Mouse (Mus musculus) liver, embryonic 14.5 days (tissue): ENCODE data around the gene Lcn2. TPM values are rescaled to one million over a fixed set of nuclear protein-coding genes. Genes with fewer than 3 reads are reported as not detected.
A peak's percentile ranks its signal among the peaks of the same experiment; 100 is the strongest.

Experiments
- ATAC-seq: fragments of 200-750 bp; cut with Nextera tagmentation; 2 replicates; pipeline ENCODE4 v1.8.0; 2017; ENCODE audit warnings: moderate number of reproducible peaks, mild to moderate bottlenecking, moderate library complexity; ENCODE audit not compliant: insufficient read depth
- DNase-seq, 3 experiments: peaks; one replicate each; pipeline ENCODE4 v3.0.0-alpha.2; 2012 to 2013; ENCODE audit warnings: low read depth in 3 of 3, low spot score in 3 of 3
- H3K27ac ChIP-seq: fragments of 300-500 bp; sonication (generic); 2 replicates; pipeline ENCODE4 v1.5.1; 2014; ENCODE audit warnings: moderate library complexity, mild to moderate bottlenecking, control low read depth, inconsistent platforms
- H3K27me3 ChIP-seq: fragments of 300-500 bp; sonication (generic); 2 replicates; pipeline ENCODE4 v1.6.1; 2014; ENCODE audit warnings: mild to moderate bottlenecking, low read length, moderate library complexity; ENCODE audit not compliant: control insufficient read depth, insufficient read depth
- H3K36me3 ChIP-seq: fragments of 300-500 bp; sonication (generic); replicated peaks from 2 replicates; pipeline ENCODE4 v1.6.1; 2014; ENCODE audit warnings: low read depth; ENCODE audit not compliant: control insufficient read depth, insufficient read depth
- H3K4me1 ChIP-seq, 2 experiments: fragments of 200-500 bp in 1 of 2; fragments of 300-500 bp in 1 of 2; sonication (generic) in 1 of 2; replicated peaks; 2 replicates each; pipeline ENCODE4 v1.6.1; 2012 to 2014; ENCODE audit warnings: antibody characterized with exemption in 1 of 2, inconsistent platforms in 1 of 2, low read length in 1 of 2; ENCODE audit not compliant: control insufficient read depth in 2 of 2, insufficient read depth in 2 of 2
- H3K4me2 ChIP-seq: fragments of 300-500 bp; sonication (generic); 2 replicates; pipeline ENCODE4 v1.6.1; 2014; ENCODE audit warnings: low read depth, mild to moderate bottlenecking, control low read depth, moderate library complexity
- H3K4me3 ChIP-seq, 2 experiments: fragments of 200-500 bp in 1 of 2; fragments of 300-500 bp in 1 of 2; sonication (generic) in 1 of 2; 2 replicates each; pipeline ENCODE4 v1.5.1; 2012 to 2014; ENCODE audit warnings: low read depth in 2 of 2, low read length in 2 of 2, mild to moderate bottlenecking in 2 of 2, control low read depth in 1 of 2, inconsistent platforms in 1 of 2, moderate library complexity in 1 of 2; ENCODE audit not compliant: insufficient read depth in 1 of 2
- H3K9ac ChIP-seq: fragments of 300-500 bp; sonication (generic); replicated peaks from 2 replicates; pipeline ENCODE4 v1.6.1; 2014; ENCODE audit warnings: mild to moderate bottlenecking, control low read depth, moderate library complexity
- H3K9me3 ChIP-seq: fragments of 300-500 bp; sonication (generic); 2 replicates; pipeline ENCODE4 v1.6.1; 2016; ENCODE audit warnings: low read length, mixed read lengths; ENCODE audit not compliant: control insufficient read depth
- CTCF ChIP-seq: IDR thresholded peaks from 2 replicates; pipeline ENCODE4 v1.5.1; 2016; ENCODE audit warnings: antibody characterized with exemption, low read depth, control low read depth
- EP300 ChIP-seq: IDR thresholded peaks from 2 replicates; pipeline ENCODE4 v1.6.1; 2016; ENCODE audit warnings: antibody characterized with exemption, low read depth
- WGBS: fragments of 180-500 bp; shearing (Covaris S2); extraction: QIAGEN DNeasy Blood & Tissue Kit; methylation state at CpG from one replicate; pipeline ENCODE4 v1.1.7; 2014; ENCODE audit not compliant: insufficient replicate concordance; 5-methylcytosine and 5-hydroxymethylcytosine counted together
- polyA plus RNA-seq, 2 experiments: library from polyadenylated mRNA; depleted of rRNA in 1 of 2; stranded (reverse) in 1 of 2; unstranded in 1 of 2; fragments of >200 nt; fragmentation: Nextera tagmentation in 1 of 2; extraction: Ambion mirVana in 1 of 2; gene quantifications; 2 replicates each; pipeline versions ENCODE4 v1.2.1 to v1.2.3; 2012 to 2014

The Lcn2 gene
- polyA plus RNA-seq (2012; rRNA removed) (29.8 and 30.2 TPM in 2 replicates), polyA plus RNA-seq (2014; fragmentation: Nextera tagmentation; extraction: Ambion mirVana) (41.1 and 65.1 TPM in 2 replicates)

DNA sequence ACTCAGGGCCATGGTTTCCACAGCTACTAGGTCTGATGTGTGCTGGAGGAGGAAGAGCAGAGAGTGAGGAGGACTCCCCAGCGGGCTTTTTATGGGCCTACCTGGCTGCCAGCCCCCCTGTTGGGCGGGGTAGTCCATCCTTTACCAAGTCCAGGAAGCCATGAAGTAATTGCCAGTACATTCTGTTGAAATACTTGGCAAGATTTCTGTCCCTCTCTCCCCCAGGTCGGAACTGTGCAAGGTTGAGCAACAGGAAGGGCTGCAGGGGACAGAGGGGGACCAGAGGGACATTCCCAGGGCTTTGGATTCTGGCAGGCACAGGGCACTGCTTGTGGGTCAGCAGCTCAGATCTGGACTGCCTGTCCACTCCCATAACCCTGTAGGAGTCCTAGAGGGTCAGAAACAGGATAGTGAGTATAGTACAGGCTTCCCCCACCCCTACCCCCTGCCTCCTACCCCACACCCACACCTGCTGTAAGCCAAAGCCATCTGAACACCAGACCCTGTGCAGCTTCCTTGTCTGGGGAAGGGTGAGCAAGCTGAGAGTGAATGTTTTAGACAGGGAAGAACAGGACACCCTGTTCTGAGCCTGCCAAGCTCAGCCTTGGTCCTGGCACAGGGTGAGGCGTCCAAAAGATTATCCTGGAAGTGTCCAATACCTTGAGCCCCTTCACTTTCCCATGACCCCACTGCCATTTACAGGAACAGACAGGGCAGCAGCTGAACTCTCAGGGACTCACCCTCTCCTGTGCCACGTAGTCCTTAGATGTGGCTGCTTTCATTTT lies at the start of gene Lcn2:
Lcn2 (minus strand) TSS at position 547 of the 785 bp plus-strand sequence.
- H3K27ac ChIP-seq = no peak within 1 kb of the TSS
- H3K27me3 ChIP-seq = no peaks in the 10 kb centered on the region
- WGBS = 29% methylated on average over 5 of the region's 5 CpGs
- no peak within 1 kb of the TSS for H3K4me2 ChIP-seq
- H3K9me3 ChIP-seq = no peaks in the 10 kb centered on the region
- ATAC-seq = no peak
- TF ChIP-seq EP300 (no peak), CTCF (no peak)
- DNase-seq = no peak
- no peak within 1 kb of the TSS for H3K4me3 ChIP-seq
- H3K36me3 ChIP-seq = no peaks in the 10 kb centered on the region
- no peaks in the 10 kb centered on the region; a peak in 1 of 4 replicates for H3K4me1 ChIP-seq
- H3K9ac ChIP-seq = no peak within 1 kb of the TSS

DNA sequence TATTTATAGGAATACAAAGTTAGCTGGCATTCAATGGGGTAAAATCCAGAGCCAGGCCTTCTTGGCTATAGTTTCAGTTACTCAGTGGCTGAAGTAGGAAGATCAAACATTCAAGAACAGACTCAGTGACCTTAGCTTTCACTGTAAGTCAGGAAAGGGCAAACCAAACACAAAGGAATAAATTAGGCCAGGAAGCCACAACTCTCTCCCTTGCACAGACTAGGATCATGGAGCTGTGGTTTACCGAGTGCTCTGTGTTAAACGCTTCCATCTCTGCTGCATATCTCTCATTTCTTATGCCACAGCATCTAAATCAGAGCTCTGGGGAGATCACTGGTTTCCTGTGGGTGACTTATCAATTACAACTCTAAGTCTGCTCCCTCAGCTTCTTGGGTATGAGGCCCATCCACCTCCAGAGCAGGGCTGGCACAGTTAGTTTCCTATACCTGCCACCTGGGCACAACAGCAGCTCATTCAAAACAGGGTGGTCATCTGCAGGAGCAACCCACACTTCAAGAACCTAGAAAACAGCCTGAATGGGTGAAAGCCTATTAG lies 49.6 kb upstream of the Lcn2 start:
- WGBS = 12% methylated on average over 2 of the region's 2 CpGs

DNA sequence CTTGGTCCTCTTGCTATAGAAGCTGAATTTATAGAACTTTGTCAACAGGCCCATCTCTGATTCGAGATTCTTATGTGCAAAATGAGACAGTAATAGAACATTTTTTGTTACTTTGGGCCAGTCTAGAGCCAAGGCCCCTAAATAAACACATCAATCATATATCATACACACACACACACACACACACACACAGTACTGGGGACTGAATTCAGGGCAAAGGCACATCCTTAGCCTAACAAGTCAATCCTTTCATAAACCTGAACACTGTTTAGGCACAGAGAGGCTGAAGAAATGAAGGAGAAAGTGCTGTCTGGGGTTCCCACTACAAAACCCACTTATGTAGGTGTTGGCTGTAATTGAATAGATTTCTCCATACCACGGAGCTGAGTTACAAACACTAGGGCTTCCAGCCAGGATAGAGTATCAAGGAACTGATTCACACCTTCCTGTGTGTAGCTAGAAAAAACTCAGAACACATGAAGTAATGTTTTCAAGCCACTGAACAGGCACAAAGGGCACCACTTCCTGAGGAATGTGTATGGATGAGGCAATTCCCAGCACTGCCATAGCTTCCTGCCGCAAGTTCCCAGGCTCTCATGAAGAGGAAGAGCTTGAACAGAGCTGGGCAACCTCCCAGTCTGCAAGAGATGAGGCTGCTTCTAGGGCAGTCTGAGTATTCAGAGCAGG lies 48.8 kb upstream of the Lcn2 start:
- DNase-seq (no peak), ATAC-seq (0 out of 2 replicates have a peak, but pooled peaks have one; percentile 31)
- no peak overlapping the region for H3K4me3 ChIP-seq
- WGBS = 44% methylated on average over 3 of the region's 3 CpGs
- no peaks in the 10 kb centered on the region for H3K27me3 ChIP-seq
- no peaks in the 10 kb centered on the region for H3K36me3 ChIP-seq
- TF ChIP-seq CTCF (no peak), EP300 (no peak)
- H3K9me3 ChIP-seq = no peaks in the 10 kb centered on the region
- no peak overlapping the region for H3K27ac ChIP-seq
- H3K4me2 ChIP-seq = no peak overlapping the region
- H3K9ac ChIP-seq = no peak overlapping the region
- H3K4me1 ChIP-seq = peaks cover 0 to 19% of the 10 kb centered on the region in 2 experiments; a peak in 3 of 4 replicates

More for the DNA sequence above, 49.6 kb upstream of the Lcn2 start:
- TF ChIP-seq CTCF = no peak
- TF ChIP-seq EP300 = no peak
- H3K4me3 ChIP-seq = no peak overlapping the region
- DNase-seq (no peak), ATAC-seq (no peak)
- no peak overlapping the region for H3K27ac ChIP-seq
- no peaks in the 10 kb centered on the region for H3K9me3 ChIP-seq
- H3K4me1 ChIP-seq = peaks cover 0 to 20% of the 10 kb centered on the region in 2 experiments; a peak in 3 of 4 replicates
- no peak overlapping the region for H3K9ac ChIP-seq
- H3K4me2 ChIP-seq = no peak overlapping the region
- no peaks in the 10 kb centered on the region for H3K27me3 ChIP-seq
- H3K36me3 ChIP-seq = no peaks in the 10 kb centered on the region

DNA sequence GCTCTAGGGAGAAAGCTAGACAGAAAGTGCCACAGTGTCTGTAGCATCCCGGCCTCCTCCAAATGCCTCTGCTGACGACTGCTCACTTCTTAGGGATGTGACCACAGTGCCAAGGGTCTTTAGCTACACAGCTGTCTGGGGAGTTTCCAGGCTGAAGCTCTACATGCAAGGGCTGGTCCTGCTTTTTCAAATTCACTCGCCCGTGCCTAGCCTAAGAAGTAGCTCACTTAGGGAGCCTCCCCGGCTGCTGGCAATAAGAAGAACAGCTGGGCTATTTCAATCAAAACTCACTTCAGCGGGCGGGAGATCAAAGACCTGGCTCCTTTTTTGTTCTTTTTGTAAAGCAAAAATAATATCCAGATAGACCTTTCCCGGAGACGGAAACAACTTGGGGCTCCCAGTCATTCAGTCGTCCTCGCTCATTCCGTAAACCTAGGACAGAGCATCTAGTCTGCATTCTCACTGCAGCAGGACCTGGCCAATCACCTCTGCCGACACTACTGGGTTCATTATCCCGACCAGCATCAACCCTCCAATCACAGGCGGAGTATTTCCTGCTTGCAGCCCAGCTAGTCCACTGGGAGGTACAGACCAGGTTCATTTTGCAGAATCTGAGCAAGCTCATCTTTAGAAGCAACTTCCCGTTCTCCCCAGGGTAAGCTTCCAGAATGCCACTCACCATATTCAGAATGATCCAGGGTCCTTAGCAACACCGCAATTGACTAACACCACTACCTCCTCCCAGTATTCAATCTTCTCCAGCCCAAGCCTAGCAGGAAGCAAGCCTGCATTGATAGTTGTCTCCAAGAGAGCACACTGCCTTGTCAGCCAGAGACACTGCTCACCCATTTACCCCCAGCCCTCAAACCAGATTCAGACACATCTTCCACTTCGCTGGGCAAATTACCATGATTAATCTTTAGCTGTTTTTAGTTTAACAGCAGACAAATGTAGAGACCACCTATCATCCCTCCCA lies 42.9 kb upstream of the Lcn2 start:
- no peak overlapping the region for H3K9ac ChIP-seq
- no peak for DNase-seq
- no peaks in the 10 kb centered on the region for H3K9me3 ChIP-seq
- no peak for ATAC-seq
- no peak overlapping the region for H3K27ac ChIP-seq
- no peak overlapping the region for H3K4me3 ChIP-seq
- H3K4me2 ChIP-seq = peak overlapping the region; percentile 6
- peaks cover 10 to 28% of the 10 kb centered on the region in 2 experiments; a peak in 3 of 4 replicates for H3K4me1 ChIP-seq
- TF ChIP-seq CTCF (no peak), EP300 (no peak)
- 60% methylated on average over 18 of the region's 18 CpGs for WGBS
- no peaks in the 10 kb centered on the region for H3K36me3 ChIP-seq
- H3K27me3 ChIP-seq = no peaks in the 10 kb centered on the region
